9 mouse cellular contexts compared by ENCODE assay signal in the genomic region with DNA sequence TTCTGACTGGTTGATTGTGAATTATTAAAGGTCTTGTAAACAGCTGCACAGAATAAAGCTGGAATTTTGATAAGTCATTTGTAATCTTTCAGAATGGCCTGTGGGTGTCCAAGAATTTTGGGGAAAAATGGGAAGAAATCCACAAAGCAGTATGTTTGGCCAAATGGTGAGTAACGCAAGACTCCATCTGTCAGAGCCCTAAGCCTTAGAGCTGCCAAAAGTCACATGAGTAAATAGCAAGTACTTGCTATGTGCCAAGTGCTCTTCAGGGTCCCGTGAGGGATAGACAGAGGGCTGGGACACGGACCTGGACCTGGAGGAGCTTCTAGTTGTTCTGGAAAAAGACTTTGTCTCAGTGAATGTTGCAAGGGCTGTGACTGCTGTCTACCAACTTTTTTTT. TPM values are rescaled to one million over a fixed set of nuclear protein-coding genes. Genes with fewer than 3 reads are reported as not detected.
A peak's percentile ranks its signal among the peaks of the same experiment; 100 is the strongest.
DNase-seq lines count a peak whose midpoint lies in the region; ATAC-seq and TF ChIP-seq lines count a peak whose summit lies in the region.
"Had no signal": no experiment of that assay in that cellular context is flagged by ENCODE, and none has a peak within 500 bp of the region (broad histone marks: within the 10 kb centered on the region; RNA-seq: fewer than 3 reads in every experiment).

No protein-coding gene starts in this region.

- no peak for TF ChIP-seq POLR2A in kidney, adult 2 months (IDR thresholded peaks at IDR 0.05; ENCODE audit: low read depth, low read length)

- no peaks in the 10 kb centered on the region for H3K36me3 ChIP-seq in kidney, adult 2 months (ENCODE audit: control insufficient read depth, insufficient read depth, low read length)
- peaks cover 17% of the 10 kb centered on the region; the same call in 1 of the 2 replicates for H3K36me3 ChIP-seq in kidney, embryonic 14.5 days (ENCODE audit: control insufficient read depth, insufficient read depth, low read length)
- peaks cover 17% of the 10 kb centered on the region for H3K36me3 ChIP-seq in embryonic facial prominence, embryonic 15.5 days
- peaks cover 55% of the 10 kb centered on the region for H3K36me3 ChIP-seq in heart, embryonic 12.5 days
- H3K36me3 ChIP-seq in liver, postnatal 0 days (replicated peaks; ENCODE audit: insufficient read depth, low read length): peaks cover 41% of the 10 kb centered on the region
- peaks cover 6% of the 10 kb centered on the region; the same call in 1 of the 2 replicates for H3K36me3 ChIP-seq in midbrain, embryonic 11.5 days (ENCODE audit: control insufficient read depth, insufficient read depth, low read length)

- peak; percentile 11 for DNase-seq in kidney, adult 2 months
- DNase-seq in lung, postnatal 14 days: peak; percentile 40
- DNase-seq in liver, postnatal 0 days: no peak
- DNase-seq in midbrain, embryonic 11.5 days (ENCODE audit: low spot score, missing footprints): no peak
- no peak for DNase-seq in frontal cortex, postnatal 10 days (ENCODE audit: low spot score in 2 of 2)
- DNase-seq: cerebellum, adult 8-10 months had no signal

- ATAC-seq in kidney, embryonic 14.5 days (ENCODE audit: low FRiP score, low TSS enrichment): no peak
- no peak for ATAC-seq in embryonic facial prominence, embryonic 15.5 days (ENCODE audit: insufficient number of reproducible peaks, low FRiP score, low TSS enrichment, low read depth)
- no peak for ATAC-seq in heart, embryonic 12.5 days (ENCODE audit: insufficient number of reproducible peaks, low FRiP score)
- no peak for ATAC-seq in liver, postnatal 0 days
- ATAC-seq in midbrain, embryonic 11.5 days (ENCODE audit: low FRiP score): no peak

- no peak overlapping the region for H3K4me3 ChIP-seq in kidney, adult 2 months (ENCODE audit: insufficient read depth, low read depth, low read length)
- no peak overlapping the region for H3K4me3 ChIP-seq in kidney, embryonic 14.5 days (ENCODE audit: low read length)
- no peak overlapping the region for H3K4me3 ChIP-seq in embryonic facial prominence, embryonic 15.5 days (replicated peaks)
- no peak overlapping the region for H3K4me3 ChIP-seq in heart, embryonic 12.5 days
- H3K4me3 ChIP-seq in liver, postnatal 0 days (ENCODE audit: low read depth, low read length): no peak overlapping the region
- no peak overlapping the region for H3K4me3 ChIP-seq in midbrain, embryonic 11.5 days (ENCODE audit: low read depth, low read length)

- WGBS in kidney, adult 2 months: 58% methylated on average over 3 of the region's 3 CpGs
- WGBS in kidney, embryonic 14.5 days: 42% methylated on average over 3 of the region's 3 CpGs
- WGBS in embryonic facial prominence, embryonic 15.5 days: 55% methylated on average over 3 of the region's 3 CpGs
- WGBS in heart, embryonic 12.5 days: 68% methylated on average over 3 of the region's 3 CpGs
- 76% methylated on average over 3 of the region's 3 CpGs for WGBS in liver, postnatal 0 days (ENCODE audit: insufficient replicate concordance)
- WGBS in midbrain, embryonic 11.5 days: 91% methylated on average over 3 of the region's 3 CpGs

- no peak for TF ChIP-seq EP300 in liver, postnatal 0 days (IDR thresholded peaks at IDR 0.05; ENCODE audit: low read depth)

- no peak overlapping the region for H3K9ac ChIP-seq in kidney, embryonic 14.5 days (ENCODE audit: low read depth, low read length)
- no peak overlapping the region for H3K9ac ChIP-seq in embryonic facial prominence, embryonic 15.5 days
- no peak overlapping the region for H3K9ac ChIP-seq in heart, embryonic 12.5 days
- H3K9ac ChIP-seq in liver, postnatal 0 days (replicated peaks): no peak overlapping the region
- H3K9ac ChIP-seq in midbrain, embryonic 11.5 days (ENCODE audit: low read length): no peak overlapping the region

- no peak for TF ChIP-seq CTCF in kidney, adult 2 months (conservative IDR thresholded peaks at IDR 0.05; ENCODE audit: insufficient read depth, insufficient read length, low read depth, low read length)
- no peak for TF ChIP-seq CTCF in liver, postnatal 0 days (IDR thresholded peaks at IDR 0.05; ENCODE audit: low read depth)

- no peaks in the 10 kb centered on the region for H3K9me3 ChIP-seq in kidney, embryonic 14.5 days (ENCODE audit: control insufficient read depth, low read length)
- no peaks in the 10 kb centered on the region for H3K9me3 ChIP-seq in embryonic facial prominence, embryonic 15.5 days (replicated peaks)
- H3K9me3 ChIP-seq in heart, embryonic 12.5 days (replicated peaks): no peaks in the 10 kb centered on the region
- no peaks in the 10 kb centered on the region for H3K9me3 ChIP-seq in liver, postnatal 0 days (ENCODE audit: low read length)
- no peaks in the 10 kb centered on the region for H3K9me3 ChIP-seq in midbrain, embryonic 11.5 days (ENCODE audit: control insufficient read depth, low read length)

- H3K27me3 ChIP-seq in kidney, adult 2 months (replicated peaks; ENCODE audit: control insufficient read depth, insufficient read depth, low read length): no peaks in the 10 kb centered on the region
- no peaks in the 10 kb centered on the region for H3K27me3 ChIP-seq in kidney, embryonic 14.5 days (ENCODE audit: control insufficient read depth, insufficient read depth, low read length)
- H3K27me3 ChIP-seq in embryonic facial prominence, embryonic 15.5 days: no peaks in the 10 kb centered on the region
- no peaks in the 10 kb centered on the region for H3K27me3 ChIP-seq in heart, embryonic 12.5 days (replicated peaks)
- no peaks in the 10 kb centered on the region for H3K27me3 ChIP-seq in liver, postnatal 0 days (ENCODE audit: insufficient read depth, low read length)
- no peaks in the 10 kb centered on the region for H3K27me3 ChIP-seq in midbrain, embryonic 11.5 days (ENCODE audit: control insufficient read depth, insufficient read depth, low read length)

- H3K4me2 ChIP-seq in kidney, embryonic 14.5 days (replicated peaks; ENCODE audit: low read depth, low read length): no peak overlapping the region
- peak overlapping the region; percentile 12; the same call in 1 of the 2 replicates for H3K4me2 ChIP-seq in embryonic facial prominence, embryonic 15.5 days (replicated peaks)
- peak overlapping the region; percentile 23; the same call in 1 of the 2 replicates for H3K4me2 ChIP-seq in heart, embryonic 12.5 days
- H3K4me2 ChIP-seq in liver, postnatal 0 days (ENCODE audit: low read depth, low read length): no peak overlapping the region
- no peak overlapping the region for H3K4me2 ChIP-seq in midbrain, embryonic 11.5 days

- no peak overlapping the region for H3K27ac ChIP-seq in kidney, adult 2 months (ENCODE audit: insufficient read depth, low read depth, low read length)
- H3K27ac ChIP-seq in kidney, embryonic 14.5 days (ENCODE audit: low read depth, low read length): no peak overlapping the region; the same call in 1 of the 2 replicates
- H3K27ac ChIP-seq in embryonic facial prominence, embryonic 15.5 days (replicated peaks): peak overlapping the region; percentile 84
- H3K27ac ChIP-seq in heart, embryonic 12.5 days (ENCODE audit: poor library complexity, severe bottlenecking): peak overlapping the region; percentile 74
- H3K27ac ChIP-seq in liver, postnatal 0 days (ENCODE audit: low read depth): no peak overlapping the region
- H3K27ac ChIP-seq in midbrain, embryonic 11.5 days (ENCODE audit: low read depth, low read length): no peak overlapping the region

- H3K4me1 ChIP-seq in kidney, adult 2 months (ENCODE audit: control insufficient read depth, insufficient read depth, low read length): no peaks in the 10 kb centered on the region
- no peaks in the 10 kb centered on the region for H3K4me1 ChIP-seq in kidney, embryonic 14.5 days (ENCODE audit: control insufficient read depth, insufficient read depth, low read length)
- H3K4me1 ChIP-seq in embryonic facial prominence, embryonic 15.5 days: peaks cover 12% of the 10 kb centered on the region
- peaks cover 35% of the 10 kb centered on the region for H3K4me1 ChIP-seq in heart, embryonic 12.5 days (replicated peaks)
- H3K4me1 ChIP-seq in liver, postnatal 0 days (ENCODE audit: insufficient read depth): no peaks in the 10 kb centered on the region
- no peaks in the 10 kb centered on the region for H3K4me1 ChIP-seq in midbrain, embryonic 11.5 days (ENCODE audit: control insufficient read depth, insufficient read depth, low read length)

RNA-seq across cellular contexts. Expression of a gene that starts 36.8 kb away (rescaled TPM):
- polyA plus RNA-seq in kidney, adult 2 months (2012; rRNA removed): 0.06 TPM in 1 of 2 replicates, not detected in the other
- polyA plus RNA-seq in kidney, embryonic 14.5 days (2014; fragmentation: Nextera tagmentation; extraction: Ambion mirVana): not detected in 2 replicates
- 0.12 TPM in 1 of 2 replicates, not detected in the other for polyA plus RNA-seq in embryonic facial prominence, embryonic 15.5 days (2015; fragmentation: Nextera tagmentation; extraction: Ambion mirVana)
- polyA plus RNA-seq in heart, embryonic 12.5 days (2016; fragmentation: Nextera tagmentation; extraction: Ambion mirVana): 35.1 and 39.8 TPM in 2 replicates
- polyA plus RNA-seq in liver, postnatal 0 days (2015; fragmentation: Nextera tagmentation; extraction: Ambion mirVana): 0.49 and 0.76 TPM in 2 replicates
- 0.12 TPM in 1 of 2 replicates, not detected in the other for polyA plus RNA-seq in midbrain, embryonic 11.5 days (2014; fragmentation: Nextera tagmentation; extraction: Ambion mirVana)

RNA-seq across cellular contexts. Expression of a gene that starts 44.0 kb away (rescaled TPM):
- 30.2 and 34.2 TPM in 2 replicates for polyA plus RNA-seq in kidney, adult 2 months (2012; rRNA removed)
- 10.0 and 17.8 TPM in 2 replicates for polyA plus RNA-seq in kidney, embryonic 14.5 days (2014; fragmentation: Nextera tagmentation; extraction: Ambion mirVana)
- polyA plus RNA-seq in embryonic facial prominence, embryonic 15.5 days (2015; fragmentation: Nextera tagmentation; extraction: Ambion mirVana): 13.4 and 13.9 TPM in 2 replicates
- polyA plus RNA-seq in heart, embryonic 12.5 days (2016; fragmentation: Nextera tagmentation; extraction: Ambion mirVana): 31.9 and 32.4 TPM in 2 replicates
- 3.0 and 3.7 TPM in 2 replicates for polyA plus RNA-seq in liver, postnatal 0 days (2015; fragmentation: Nextera tagmentation; extraction: Ambion mirVana)
- polyA plus RNA-seq in midbrain, embryonic 11.5 days (2014; fragmentation: Nextera tagmentation; extraction: Ambion mirVana): 27.0 and 27.1 TPM in 2 replicates

RNA-seq across cellular contexts. Expression of a gene that starts 55.7 kb away (rescaled TPM):
- 1.6 and 1.7 TPM in 2 replicates for polyA plus RNA-seq in kidney, adult 2 months (2012; rRNA removed)
- polyA plus RNA-seq in kidney, embryonic 14.5 days (2014; fragmentation: Nextera tagmentation; extraction: Ambion mirVana): 48.9 and 51.4 TPM in 2 replicates
- 41.7 TPM in 2 replicates for polyA plus RNA-seq in embryonic facial prominence, embryonic 15.5 days (2015; fragmentation: Nextera tagmentation; extraction: Ambion mirVana)
- polyA plus RNA-seq in heart, embryonic 12.5 days (2016; fragmentation: Nextera tagmentation; extraction: Ambion mirVana): 26.4 and 27.3 TPM in 2 replicates
- polyA plus RNA-seq in liver, postnatal 0 days (2015; fragmentation: Nextera tagmentation; extraction: Ambion mirVana): 5.6 and 7.8 TPM in 2 replicates
- 59.3 and 68.1 TPM in 2 replicates for polyA plus RNA-seq in midbrain, embryonic 11.5 days (2014; fragmentation: Nextera tagmentation; extraction: Ambion mirVana)

Comparison
In these comparisons a context has a peak if more than half of its experiments do, and no peak if none do; other contexts are left out.
1. DNase-seq: peak in kidney, adult 2 months (single experiment) and lung, postnatal 14 days (single experiment); none in liver, postnatal 0 days (single experiment), midbrain, embryonic 11.5 days (single experiment) and frontal cortex, postnatal 10 days (0 of 2).
2. H3K27ac ChIP-seq: peak in embryonic facial prominence, embryonic 15.5 days (single experiment) and heart, embryonic 12.5 days (single experiment); none in kidney, adult 2 months (single experiment), kidney, embryonic 14.5 days (single experiment), liver, postnatal 0 days (single experiment) and midbrain, embryonic 11.5 days (single experiment).
3. H3K4me2 ChIP-seq: peak in embryonic facial prominence, embryonic 15.5 days (single experiment) and heart, embryonic 12.5 days (single experiment); none in kidney, embryonic 14.5 days (single experiment), liver, postnatal 0 days (single experiment) and midbrain, embryonic 11.5 days (single experiment).
4. RNA of a gene that starts 36.8 kb away (polyA plus RNA-seq): 35.1 to 39.8 TPM in heart, embryonic 12.5 days; 0.49 to 0.76 TPM in liver, postnatal 0 days, 0.12 TPM in embryonic facial prominence, embryonic 15.5 days, not detected in kidney, embryonic 14.5 days, 0.06 TPM in kidney, adult 2 months and 0.12 TPM in midbrain, embryonic 11.5 days; every median in the first group is over 10 times any median in the second.